Mouse (Mus musculus) monocyte, adult 2 months (primary cell): ENCODE results near the gene Selenof.
"Not testable (repeated sequence)": the region's sequence is repeated elsewhere in the genome, so short reads cannot be mapped to it uniquely, and the experiment has no call there.

ENCODE experiments used
- DNase-seq, 2 experiments: peaks; one replicate each; pipeline ENCODE4 v3.0.0; 2022; ENCODE audit warnings: low spot score in 2 of 2, low read depth in 1 of 2

Selenof gene

GRCm38 (mm10) chr3:144597790-144598467 lies 27.8 kb downstream of the Selenof start:
- no peak for DNase-seq

DNA sequence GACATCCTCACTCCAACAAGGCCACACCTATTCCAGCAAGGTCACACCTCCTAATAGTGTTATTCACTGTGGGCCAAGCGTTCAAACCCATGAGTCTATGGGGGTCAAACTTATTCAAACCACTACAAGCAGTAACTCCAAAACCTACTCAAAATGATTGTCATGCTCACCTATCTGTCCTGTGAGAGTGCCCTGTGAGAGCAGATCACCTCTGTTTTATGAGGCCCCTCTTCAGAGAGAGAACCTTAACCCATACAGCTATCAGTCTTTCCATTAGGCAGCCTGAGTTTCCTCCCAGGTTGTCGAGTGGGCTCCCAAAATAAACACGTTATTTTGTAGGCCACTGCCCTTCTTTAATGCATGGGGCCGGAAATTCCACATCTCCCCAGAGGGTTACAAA lies 32.3 kb downstream of the Selenof start:
- no peak for DNase-seq

GRCm38 (mm10) chr3:144602819-144603218 lies 32.7 kb downstream of the Selenof start:
- no peak for DNase-seq

GRCm38 (mm10) chr3:144603558-144603957 lies 33.5 kb downstream of the Selenof start:
- DNase-seq, result no peak

DNA sequence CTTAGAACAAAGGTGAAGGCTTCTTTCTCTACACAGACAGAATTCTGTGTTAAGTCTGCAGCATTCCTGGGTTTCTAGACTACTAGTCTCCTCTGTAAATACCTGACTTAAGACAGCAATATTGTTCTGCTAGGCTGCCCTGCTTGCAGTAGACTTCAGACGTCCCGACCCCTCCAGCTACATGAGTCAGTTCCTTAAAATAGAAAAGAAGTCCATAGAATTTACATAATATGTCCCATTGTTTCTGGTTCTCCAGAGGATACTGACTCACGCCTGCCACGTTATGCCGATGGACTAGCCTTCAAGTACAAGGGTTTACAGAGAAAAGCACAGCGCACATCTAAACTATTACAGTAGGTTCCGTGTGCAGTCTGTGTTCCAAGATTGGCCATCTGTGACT lies 34.1 kb downstream of the Selenof start:
- DNase-seq, result no peak

DNA sequence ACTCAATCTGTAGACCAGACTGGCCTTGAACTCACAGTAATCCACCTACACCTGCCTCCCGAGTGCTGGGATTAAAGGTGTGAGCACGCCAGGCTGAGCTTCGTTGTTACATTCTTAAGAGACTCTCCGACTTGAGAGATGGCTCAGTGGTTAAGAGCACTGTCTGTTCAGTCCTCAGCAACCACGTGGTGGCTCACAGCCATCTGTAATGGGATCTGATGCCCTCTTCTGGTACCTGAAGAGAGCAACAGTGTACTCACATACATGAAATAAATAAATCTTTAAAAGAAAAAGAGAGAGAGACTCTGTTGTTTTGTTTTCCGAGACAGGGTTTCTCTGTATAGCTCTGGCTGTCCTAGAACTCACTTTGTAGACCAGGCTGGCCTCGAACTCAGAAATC lies 35.7 kb downstream of the Selenof start:
- DNase-seq, result not testable (repeated sequence)

DNA sequence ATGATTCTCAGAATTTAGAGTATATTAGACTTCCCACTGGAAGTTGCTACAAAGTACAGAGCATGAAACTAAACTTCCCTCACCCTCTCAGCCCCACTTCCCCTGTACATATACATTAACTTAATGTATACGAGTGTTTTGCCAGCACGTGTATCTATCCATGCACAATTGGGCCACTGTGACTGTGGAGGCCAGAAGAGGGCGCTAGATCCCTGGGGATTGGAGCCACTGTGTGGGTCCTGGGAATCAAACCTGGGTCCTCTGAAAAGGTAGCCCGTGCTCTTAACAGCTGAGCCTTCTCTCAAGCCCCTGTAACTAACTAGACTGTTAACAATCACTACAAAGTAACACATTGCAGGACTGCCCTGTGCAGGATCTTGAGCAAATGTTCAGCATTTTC lies 36.3 kb downstream of the Selenof start:
- no peak for DNase-seq

- DNase-seq, result no peak
Measured at GRCm38 (mm10) chr3:144608090-144608489, 38.0 kb downstream of the Selenof start.

- no peak for DNase-seq
Measured at GRCm38 (mm10) chr3:144610759-144611158, 40.7 kb downstream of the Selenof start.

DNA sequence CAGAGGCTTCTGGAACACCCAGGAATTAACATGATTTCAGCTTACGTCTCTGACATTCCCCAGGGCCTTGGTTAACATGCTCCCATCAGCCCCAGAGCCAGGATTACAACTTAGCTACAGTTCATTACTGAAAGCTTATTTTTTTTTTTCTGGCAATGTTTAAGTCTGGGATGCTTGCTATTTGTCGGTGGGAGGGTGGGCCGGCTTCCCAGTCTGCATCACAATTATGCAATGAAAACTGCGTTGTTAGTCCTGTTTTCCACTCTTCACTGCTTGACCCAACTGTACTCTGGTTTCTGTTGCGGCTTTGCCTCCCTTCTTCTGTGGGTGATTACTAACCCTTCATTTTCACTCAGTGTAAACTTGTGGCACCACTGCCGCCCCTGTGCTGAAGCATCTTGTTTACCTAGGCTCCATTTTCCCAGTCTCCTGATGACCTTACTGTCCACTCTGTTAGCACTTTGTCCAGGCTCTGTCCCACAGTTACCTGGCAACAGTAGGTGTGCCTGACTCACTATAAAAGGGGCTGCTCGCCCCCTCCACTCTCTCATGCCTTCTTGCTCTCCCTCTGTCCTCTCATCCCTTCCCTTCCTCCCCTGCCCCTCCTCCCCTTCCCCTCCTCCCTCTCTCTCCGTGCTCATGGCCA lies 41.6 kb downstream of the Selenof start:
- DNase-seq, result no peak

DNA sequence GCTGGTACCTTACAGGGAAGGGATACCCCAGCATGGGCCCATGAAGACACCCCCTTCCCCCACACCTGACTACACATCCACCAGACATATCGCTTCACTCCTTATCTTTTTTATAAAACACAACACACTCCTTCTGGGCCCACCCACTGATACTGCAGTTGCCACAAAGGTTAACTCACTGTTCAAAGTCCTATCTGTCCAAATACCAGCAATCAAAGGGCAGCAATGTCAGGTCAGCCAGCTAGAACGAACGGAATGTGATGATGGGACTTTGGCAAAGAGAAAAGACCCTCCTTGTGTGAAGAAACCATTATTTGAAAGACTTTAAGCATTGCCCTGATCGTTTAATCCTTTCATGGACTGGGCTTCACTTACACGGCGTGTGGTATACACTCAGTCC lies 42.3 kb downstream of the Selenof start:
- DNase-seq, result no peak

- no peak for DNase-seq
Measured at GRCm38 (mm10) chr3:144614277-144614676, 44.2 kb downstream of the Selenof start.

DNA sequence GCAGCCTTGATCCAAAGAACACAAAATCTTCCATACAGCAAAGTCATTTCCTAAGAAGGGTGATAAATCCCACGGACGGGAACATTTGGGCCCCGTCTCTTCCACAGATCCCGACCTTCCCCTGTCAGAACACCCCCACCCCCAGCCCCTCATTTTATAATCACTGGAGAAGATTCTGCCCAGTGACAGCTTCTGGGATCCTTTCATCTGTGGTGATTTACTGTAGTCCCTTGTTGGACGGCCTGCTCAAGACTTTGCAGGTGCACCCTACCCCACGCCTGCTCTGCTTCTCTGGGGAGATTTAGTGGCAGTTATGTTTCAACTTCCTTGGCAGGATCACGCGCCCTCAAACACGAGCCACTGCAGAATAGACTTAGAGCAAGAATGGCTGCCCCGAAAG lies 44.6 kb downstream of the Selenof start:
- no peak for DNase-seq

GRCm38 (mm10) chr3:144615459-144615858 lies 45.4 kb downstream of the Selenof start:
- no peak for DNase-seq

DNA sequence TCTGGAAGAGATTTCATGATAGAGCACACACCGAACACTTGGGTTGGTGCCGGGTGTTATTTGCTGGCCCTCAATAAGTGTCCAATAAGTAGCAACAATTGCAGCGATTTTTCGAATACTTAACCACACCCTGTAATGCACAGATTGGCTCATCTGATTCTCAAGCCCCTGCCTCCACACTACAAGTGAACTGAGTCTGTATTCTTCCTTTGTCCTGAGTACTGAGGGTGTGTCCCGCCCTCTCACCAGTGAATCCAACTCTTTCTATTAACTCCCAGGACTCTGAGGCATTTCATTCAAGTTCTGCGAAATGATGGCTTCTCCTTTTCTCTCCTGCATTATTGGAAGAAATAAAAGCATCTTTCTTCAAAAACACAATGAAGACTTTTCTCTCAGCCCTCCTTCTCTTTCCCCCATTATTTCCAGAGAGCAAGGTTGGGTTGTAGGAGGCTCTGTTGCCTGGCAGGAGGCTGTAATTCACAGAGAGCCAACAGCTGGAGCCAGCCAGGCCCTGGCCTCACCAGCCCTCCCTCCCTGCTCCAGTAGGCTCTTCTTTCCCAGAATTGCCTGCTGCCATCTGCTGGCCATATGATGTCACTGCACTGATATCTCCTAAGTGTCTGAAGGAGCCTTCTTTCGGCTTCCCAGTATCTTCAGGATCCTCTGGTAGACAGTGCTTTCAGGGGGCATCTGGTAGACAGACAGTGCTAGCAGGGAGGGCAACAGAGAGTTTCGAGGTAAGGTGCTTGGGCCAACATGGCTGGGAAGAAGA lies 46.7 kb downstream of the Selenof start:
- DNase-seq, result peak; percentile 26 to 50

DNA sequence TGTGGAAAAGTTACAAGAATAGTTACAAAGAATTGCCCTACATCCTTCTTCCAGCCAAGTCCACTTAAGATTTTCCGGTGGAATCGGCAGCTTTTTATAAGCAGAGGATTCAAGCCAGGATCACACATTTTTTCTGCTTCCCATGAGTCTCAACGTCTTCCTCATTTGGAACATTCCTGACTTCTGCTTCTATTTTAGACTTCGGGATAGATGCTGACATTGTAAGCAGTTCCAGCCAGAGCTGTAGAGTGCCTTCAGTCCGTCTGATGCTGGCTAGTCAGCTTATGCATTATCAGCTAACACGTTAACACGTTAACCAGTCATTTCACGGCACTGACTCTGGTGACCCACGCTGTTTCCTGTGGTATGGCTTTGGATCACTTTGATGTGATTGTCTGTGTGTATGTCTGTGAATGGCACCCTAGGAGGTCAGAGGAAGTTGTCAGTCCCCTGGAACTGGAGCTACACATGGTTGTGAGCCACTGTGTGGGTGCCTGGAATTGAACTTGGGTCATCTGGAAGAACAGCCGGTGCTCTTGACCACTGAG lies 47.6 kb downstream of the Selenof start:
- DNase-seq, result no peak

GRCm38 (mm10) chr3:144622930-144623612 lies 53.0 kb downstream of the Selenof start:
- no peak for DNase-seq

GRCm38 (mm10) chr3:144625691-144626090 lies 55.6 kb downstream of the Selenof start:
- no peak for DNase-seq

DNA sequence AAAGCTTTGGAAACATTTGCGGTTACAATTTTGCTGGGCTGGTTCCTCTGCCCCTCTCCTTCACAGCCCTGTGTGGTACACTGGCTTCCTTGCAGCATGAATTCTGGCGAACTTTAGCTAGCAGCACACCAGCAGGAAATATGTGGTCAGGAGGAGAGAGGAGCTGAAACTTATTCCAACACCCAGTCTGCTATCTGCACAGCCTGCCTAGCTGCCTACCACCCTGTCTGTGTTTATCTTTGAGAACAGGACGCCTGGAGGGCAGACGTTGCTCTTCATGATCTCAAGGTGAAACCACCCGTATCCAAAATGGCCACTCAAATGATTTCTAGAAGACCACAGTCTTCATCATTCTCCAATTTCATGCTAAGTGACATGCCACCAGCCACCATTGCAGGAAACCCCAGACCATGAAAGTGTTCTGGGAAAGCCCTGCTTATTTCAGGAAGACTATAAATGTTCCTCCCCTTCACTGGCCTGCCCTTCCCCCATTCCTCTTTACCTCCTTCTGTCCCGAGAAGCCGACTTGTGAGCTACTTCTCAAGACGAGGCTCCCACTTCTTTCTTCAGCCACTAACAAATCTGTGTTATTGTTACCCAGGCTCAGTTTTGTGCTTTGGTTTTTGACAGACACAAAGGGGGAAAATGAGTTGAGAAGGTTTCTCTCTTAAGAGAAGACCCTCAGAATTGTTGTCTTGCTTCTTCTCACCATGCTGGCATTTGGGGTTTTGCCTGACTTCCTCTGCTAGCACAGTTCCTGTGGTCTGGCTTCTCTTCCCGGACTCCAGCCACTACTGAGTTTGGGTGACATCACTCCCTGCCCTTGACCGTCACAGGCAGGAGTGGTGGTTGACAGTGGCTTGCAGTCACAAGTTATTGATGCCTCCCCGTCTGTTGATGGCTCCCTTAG lies 58.2 kb downstream of the Selenof start:
- no peak for DNase-seq

DNA sequence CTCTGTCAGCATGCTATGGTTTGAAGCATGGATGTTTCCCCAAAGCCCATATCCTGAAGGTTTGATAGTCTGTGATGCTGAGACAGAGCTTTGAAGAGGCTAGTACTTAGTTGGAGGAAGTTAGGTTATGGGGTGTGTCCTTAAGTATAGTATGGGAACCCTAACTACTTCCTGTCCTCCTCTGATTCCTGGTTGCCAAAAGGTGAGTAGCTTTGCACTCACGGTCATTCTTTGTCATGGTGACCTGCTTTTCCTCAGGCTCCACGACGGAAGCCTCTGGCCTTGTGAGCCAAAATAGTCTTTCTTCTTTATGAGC lies 58.8 kb downstream of the Selenof start:
- no peak for DNase-seq
